Mouse (Mus musculus) liver, adult 2 months (tissue): ENCODE measurements around the gene Tmem135.

Experiments
- CTCF ChIP-seq: fragments of 200-500 bp; IDR thresholded peaks from 2 replicates; pipeline ENCODE4 v1.5.1; 2011; ENCODE audit warnings: low read depth, low read length, control low read depth
- POLR2A ChIP-seq: fragments of 200-500 bp; IDR thresholded peaks from 2 replicates; pipeline ENCODE4 v1.6.1; 2011; ENCODE audit warnings: low read length, control low read depth; ENCODE audit not compliant: insufficient read depth; ENCODE audit errors: extremely low read depth

DNA sequence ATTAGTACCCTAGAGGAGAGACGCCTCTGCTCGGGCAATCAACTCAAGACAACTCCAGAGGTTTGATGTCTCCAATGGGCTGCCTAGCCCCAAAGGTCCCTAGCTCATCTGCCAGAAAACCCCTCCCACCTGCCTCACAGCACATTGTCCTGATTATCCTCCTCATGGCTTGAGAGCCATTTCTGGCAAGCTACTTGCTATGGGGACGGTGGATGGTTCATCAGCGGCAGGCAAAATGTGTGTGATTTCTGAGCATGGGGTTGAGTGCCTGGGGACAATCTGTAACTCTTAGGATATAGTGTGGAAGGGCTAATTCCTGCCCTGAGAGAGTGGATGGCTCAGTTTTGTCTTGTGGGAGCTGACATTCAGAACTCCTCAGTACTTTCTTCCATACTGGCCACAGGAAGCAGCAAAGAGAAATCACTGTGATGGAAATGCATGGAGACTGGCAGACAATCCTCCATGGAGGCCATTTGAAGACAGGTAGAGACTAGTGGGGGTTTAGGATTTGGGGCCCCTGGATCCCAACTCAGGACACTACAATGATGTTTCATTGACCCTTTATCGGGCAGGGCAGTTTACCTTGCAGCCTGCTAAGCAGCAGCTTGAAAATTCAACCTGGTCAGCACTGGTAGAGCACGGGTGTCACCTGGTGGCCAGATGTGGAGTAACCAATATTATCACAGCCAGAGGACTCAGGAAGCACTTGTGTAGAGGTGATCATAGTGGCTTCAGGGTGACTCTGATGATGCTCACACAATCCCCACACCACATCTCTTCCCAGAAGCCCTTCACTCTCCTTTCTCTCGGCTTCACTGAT lies 277.7 kb downstream of the Tmem135 start:
- TF ChIP-seq CTCF (peak; percentile 85), POLR2A (no peak)
